Mouse (Mus musculus): ENCODE measurements around the gene Cirbp.

Cirbp gene

DNA sequence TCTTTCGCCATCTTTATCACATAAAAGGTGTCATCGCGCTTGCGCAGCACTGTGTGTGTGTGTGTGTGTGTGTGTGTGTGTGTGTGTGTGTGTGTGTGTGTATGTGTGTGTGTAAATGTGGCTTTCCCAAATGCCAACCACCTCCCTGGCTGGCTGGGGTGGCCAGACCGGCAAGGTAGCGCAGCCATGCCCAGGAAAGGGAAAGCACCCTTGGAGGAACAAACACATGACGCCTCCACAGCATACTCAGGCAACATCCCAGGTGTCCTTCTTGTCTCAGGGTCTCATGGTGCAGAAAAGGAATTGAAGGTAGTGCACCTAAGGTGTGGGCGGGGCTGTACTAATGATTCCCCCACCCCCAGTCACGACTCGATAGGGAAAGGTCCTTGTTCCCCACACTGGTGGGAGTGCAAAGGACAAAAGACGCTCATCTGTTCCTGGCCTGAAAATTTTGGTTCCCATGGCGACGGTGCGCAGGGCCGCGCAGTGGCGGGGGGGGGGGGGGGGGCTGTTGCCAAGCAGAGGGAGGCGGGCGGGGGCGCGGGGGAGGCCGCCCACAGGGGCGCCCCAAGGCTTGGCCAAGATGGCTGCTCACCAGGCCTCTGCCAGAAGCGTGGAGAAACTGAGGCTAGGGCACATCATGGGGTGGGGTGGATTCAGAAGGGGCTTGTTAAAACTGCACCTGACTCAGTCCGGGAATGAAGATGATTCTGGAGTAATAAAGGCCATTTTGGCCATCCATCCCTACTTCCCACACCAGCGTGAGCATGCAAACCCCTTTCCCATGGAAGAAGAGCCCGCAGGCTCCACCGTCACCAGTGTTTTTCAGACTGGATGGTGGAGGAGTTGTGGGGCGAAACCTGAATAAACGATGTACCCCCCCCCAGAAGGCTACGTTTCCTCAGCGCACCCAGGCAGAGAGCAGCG, 27.9 kb upstream of the Cirbp start:
- DNase-seq (ENCODE audit: low spot score in 2 of 2): peak in 1 of 2 experiments; percentile 45

GRCm38 (mm10) chr10:80138553-80139438, 27.0 kb upstream of the Cirbp start, which contains the start of gene Atp5d:
Atp5d (plus strand) TSS chr10:80138632.
- no peak for DNase-seq (ENCODE audit: low spot score in 2 of 2)

DNA sequence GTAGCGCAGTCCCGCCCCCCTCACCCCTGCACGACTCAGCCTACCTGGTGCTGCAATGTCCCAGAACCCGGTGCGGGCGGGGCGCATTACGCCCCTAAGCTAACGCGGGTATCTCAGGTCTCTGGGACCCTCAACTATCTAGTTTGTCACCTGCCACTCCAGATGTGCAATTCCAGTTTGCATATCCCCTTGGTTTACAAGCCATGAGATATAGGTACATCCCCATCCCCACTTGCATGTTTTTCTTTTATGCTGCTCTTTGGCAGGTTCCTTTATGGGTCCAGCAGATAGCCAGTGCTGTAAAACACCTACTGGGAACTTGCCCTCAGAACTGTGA, 26.4 kb upstream of the Cirbp start:
- no peak for DNase-seq (ENCODE audit: low spot score in 2 of 2)

DNA sequence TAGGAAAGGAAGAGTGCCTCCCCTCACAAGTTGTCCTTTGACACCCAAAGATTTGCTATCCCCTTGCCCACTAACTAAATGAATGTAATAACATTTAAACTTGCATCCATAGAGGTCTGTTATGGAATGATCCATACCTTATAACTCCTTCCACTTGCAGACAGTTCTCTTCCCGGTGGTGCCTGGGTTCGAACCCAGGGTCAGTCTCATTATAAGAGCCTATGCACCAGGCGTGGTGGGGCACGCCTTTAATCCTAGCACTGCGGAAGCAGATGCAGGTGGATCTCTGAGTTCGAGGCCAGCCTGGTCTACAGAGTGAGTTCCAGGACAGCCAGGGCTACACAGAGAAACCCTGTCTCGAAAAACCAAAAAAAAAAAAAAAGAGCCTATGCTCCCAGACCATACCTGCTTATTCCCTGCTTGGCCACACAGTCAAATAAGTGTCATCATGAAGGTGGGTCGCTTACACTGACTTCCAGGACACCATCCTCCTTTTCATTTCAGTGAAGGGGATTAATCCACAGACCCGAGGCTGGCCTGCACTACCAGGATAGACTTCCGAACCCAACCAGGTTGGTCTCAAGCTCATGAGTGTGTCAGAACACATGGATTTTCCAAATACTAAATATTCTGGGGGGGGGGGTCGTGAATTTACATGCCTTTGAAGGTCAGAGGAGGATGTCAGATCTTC, 25.7 kb upstream of the Cirbp start:
- no peak for DNase-seq (ENCODE audit: low spot score in 2 of 2)

DNA sequence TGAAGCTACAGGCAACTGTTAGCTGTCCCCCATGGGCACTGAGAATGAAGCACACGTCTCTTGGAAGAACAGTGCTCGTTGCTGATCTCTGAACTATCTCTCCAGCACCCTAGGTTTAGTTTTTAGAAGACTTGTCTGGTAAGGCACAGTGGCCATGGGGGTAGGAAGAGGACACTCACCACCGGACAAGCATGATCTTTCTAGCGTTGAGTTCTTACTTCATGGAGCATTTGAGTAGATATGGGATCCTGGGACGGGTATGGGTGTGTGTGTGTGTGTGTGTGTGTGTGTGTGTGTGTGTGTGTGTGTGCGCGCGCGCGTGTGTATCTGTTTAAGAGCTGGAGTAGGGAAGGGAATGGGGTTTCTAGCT, 25.1 kb upstream of the Cirbp start, which contains the start of gene Cbarp:
Gene Cbarp (minus strand): TSS at position 170 of the 370 bp plus-strand sequence.
- DNase-seq (ENCODE audit: low spot score in 2 of 2): no peak

- peak; percentile 98 to 99 for DNase-seq (ENCODE audit: low spot score in 2 of 2)
Measured at GRCm38 (mm10) chr10:80141243-80141642, 24.5 kb upstream of the Cirbp start.

GRCm38 (mm10) chr10:80141786-80142529, 23.8 kb upstream of the Cirbp start:
- DNase-seq (ENCODE audit: low spot score in 2 of 2): peak; percentile 88 to 91

GRCm38 (mm10) chr10:80142530-80142925, 23.3 kb upstream of the Cirbp start:
- DNase-seq (ENCODE audit: low spot score in 2 of 2): peak in 1 of 2 experiments; percentile 45

DNA sequence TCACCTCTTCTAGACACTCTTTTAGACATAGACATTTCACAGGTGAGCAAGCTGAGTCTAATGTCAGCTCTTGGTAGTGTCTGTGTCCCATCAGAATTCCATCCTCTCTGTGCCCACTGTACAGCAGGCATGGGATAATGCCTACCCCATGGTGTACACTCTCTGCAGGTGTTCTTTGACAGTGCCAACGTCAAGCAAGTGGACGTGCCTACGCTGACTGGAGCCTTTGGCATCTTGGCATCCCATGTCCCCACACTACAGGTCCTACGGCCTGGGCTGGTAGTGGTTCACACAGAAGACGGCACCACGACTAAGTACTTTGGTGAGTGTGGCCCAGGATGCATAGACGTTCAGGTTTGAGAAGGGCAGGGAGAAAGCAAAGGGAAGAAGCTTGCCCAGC, 22.1 kb upstream of the Cirbp start:
- DNase-seq (ENCODE audit: low spot score in 2 of 2): no peak

- no peak for DNase-seq (ENCODE audit: low spot score in 2 of 2)
Measured at GRCm38 (mm10) chr10:80144159-80144558, 21.6 kb upstream of the Cirbp start.

DNA sequence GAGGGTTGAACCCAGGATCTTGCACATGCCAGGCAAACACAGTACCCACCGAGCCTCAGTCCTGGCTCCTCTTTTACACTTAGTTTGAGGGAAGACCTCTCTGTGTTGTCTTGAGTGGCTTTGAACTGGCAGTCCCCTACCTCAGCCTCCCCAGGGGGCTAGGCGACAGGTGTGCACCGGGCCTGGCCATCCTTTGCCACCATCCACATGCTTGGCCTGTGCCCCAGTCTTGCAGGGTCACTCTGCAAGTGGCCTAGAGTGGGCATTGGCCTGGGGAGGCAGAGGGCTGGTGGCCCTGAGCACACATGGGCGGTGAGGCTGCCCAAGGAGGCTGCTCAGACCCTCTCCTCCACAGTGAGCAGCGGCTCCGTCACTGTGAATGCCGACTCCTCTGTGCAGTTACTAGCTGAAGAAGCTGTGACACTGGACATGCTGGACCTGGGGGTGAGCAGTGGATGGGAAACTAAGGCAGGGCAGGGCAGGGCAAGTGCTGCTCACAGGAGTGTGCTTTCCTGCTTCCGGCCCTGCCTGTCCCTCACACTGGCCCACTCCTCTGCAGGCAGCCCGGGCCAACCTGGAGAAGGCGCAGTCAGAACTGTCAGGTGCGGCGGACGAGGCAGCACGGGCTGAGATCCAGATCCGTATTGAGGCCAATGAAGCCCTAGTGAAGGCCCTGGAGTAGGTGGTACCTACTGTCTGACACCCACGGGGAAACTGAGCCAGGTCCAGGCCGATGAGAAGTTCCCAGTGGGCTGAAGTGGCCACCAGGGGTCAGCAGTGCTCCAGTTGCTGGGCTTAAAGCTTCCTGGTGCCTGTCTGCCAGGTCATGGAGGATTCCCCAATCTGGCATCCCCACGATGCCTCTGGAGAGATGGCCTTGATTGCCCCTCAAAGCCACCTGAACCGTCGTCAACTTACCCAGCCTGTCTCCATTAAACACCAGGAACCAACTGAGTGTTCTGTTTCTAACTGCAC, 20.6 kb upstream of the Cirbp start:
- DNase-seq (ENCODE audit: low spot score in 2 of 2): peak; percentile 53 to 76

DNA sequence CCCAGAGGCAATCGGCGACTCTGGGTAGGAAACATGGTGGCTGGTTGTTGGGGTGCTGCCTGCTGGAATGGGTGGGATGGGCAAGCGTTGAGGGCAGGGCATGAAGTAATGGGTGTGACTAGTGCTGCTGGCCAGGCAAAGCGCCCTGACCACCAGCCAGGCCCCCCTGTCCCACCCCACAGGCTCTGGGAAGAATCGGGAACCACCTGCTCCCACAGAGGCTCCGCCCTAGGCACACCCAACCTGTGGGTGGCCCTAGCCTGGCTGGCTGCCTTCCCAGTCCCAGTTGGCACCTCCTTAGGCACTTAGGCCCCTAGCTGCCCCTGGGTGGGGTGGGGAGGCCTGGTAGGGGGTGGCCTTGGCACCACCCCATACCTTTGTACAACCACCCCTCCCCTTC, 19.9 kb upstream of the Cirbp start:
- no peak for DNase-seq (ENCODE audit: low spot score in 2 of 2)

GRCm38 (mm10) chr10:80146568-80147011, 19.2 kb upstream of the Cirbp start:
- no peak for DNase-seq (ENCODE audit: low spot score in 2 of 2)

DNA sequence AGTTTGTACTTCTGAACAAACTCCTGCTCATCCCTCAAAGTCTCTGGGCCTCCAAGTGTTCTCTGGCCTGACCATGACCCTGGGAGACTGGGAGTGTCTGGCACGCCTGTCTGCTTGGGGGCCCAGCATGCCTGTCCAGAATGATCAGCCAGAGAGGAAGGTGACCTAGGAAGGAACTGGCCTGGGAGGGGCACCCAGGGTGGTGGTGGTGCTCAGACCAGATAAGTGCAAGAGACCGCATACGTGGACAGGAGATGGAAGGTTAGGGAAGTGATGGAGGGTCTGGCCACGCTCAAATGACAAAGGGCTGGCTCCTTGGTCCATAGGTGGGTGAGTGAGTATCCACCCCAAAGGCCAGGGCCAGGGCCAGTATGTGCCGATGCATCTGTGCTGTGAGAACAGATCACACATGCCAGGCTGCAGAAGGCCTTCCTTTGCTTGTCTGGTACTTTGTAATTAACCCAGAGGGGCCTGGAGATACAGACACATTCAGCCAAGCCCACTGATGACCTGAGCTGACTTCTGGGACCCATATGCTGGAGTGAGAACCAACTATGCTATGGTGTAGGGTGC, 18.6 kb upstream of the Cirbp start:
- DNase-seq (ENCODE audit: low spot score in 2 of 2): no peak

DNA sequence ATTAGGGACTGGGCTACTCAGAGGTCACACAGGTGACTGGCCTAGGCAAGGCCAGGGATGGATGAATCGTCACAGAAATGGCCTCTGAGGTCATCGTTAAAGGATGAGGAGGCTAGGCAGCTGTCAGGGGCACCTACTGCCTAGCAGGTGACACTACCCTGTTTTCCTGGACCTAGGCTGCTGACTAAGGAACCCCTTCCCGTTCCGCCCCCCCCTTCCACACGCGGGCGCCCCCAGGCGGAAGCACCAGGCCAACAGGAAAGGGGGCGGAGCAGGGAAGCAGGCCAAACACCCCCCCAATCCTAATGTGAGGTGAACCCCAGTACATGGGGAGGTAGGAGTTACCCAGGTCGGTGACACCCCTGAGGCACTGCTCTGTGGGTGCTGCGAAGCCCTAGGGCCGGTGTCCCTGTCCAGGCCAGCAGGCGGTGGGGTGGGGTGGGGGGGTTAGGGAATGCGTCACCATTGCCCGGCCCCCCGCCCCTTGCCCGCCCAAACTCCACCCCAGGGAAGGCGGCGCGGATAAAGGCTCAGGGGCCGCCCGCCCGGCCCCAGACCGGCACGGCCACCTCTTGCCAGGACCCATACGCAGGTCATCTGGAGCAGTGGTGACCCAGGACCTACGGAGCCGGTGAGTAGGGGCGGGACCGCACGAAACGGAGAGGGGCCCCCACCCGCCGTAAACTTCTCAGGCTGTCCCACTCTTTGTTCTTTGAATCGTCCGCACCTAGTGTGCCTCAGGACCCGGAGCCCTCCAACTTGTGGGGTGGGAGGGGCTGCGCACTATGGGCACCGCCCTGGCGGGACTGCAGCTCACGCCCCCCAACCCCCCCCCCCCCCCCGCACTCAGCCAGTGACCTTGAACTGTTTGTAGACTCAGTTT, 17.8 kb upstream of the Cirbp start, which contains the start of gene Midn:
Gene Midn (plus strand): TSS at position 554 of the 883 bp plus-strand sequence.
- peak; percentile 45 to 61 for DNase-seq (ENCODE audit: low spot score in 2 of 2)

DNA sequence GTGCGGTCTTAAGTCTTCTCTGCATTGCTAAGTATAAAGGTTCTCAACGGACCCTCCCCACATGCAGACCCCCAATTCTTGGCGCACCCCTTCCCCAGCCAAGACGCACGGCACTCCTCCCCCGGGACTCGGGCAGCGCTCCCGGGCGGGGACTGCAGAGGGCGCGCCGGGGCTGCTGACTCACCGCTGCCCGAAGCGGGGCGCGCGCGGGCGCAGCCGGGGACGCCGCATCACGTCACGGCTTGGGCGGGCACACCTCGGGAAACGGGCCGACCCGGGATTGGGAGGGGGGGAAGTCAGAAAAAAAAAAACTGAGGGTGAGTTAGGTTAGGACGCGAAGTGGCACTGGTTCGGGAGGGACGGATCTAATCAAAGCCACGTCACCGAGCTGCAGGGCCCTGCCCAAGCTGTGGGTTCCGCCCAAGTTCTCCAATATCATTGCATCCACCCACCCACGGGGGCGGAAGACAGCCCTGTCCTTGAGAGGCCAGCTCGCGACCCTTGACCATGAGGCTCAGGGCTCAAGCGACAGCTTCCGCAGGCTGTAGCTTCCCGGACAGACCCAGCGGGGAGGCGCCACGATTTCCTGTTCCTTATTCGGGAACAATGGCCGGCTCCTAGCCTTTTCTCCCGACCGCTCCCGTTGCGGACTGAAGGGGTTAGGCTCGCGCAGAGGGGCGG, 17.0 kb upstream of the Cirbp start:
- DNase-seq (ENCODE audit: low spot score in 2 of 2): peak; percentile 91 to 92

- DNase-seq (ENCODE audit: low spot score in 2 of 2): peak; percentile 94 to 97
Measured at GRCm38 (mm10) chr10:80149291-80150225, 16.2 kb upstream of the Cirbp start.
